Mouse (Mus musculus) ovary, adult 18-20 months (tissue): ENCODE measurements around the gene Cd59a.
"Not testable (repeated sequence)": the region's sequence is repeated elsewhere in the genome, so short reads cannot be mapped to it uniquely, and the experiment has no call there.

ENCODE experiments used
- DNase-seq: peaks from one replicate; pipeline ENCODE4 v3.0.0; 2022; ENCODE audit warnings: low spot score, mixed read lengths

Gene Cd59a

DNA sequence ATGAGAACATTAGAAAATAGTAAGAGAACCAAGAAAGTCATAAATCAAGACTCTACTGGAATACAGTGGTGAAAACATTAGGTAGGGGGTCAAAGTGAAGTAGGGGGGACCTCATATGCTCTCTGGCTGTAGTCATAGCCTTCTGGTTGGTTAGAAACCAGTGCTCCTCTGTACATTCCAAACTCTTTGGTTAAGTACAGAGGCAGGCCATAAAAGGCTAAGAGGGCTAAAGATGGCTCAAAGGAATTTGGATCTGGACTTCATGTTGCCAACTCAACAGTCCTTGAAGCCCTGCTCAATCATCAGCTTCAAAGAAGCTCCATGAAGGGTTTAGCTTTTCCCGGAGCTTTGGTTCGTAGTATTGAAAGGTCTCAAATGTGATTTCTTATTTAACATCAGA, 13.4 kb downstream of the Cd59a start:
- not testable (repeated sequence) for DNase-seq

DNA sequence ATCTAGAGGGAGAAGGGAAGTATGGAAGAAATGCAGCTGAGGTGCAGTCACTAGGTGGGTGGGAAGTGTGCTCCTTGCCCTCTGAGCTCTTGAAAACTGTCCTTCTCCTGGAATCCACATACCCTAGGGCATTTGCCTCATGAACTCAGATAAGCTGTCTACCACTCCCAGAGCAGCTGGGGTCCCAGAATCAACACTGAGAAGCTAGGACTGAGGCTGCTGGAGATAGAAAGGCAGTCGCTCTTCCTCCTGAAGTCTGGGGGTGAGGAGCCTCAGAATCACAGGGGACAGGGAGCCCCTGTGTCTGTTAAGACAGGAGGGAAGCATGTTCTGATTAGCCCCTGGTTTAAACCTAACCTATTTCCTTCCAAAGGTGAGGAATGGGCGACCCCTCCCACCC, 13.9 kb downstream of the Cd59a start:
- no peak for DNase-seq

DNA sequence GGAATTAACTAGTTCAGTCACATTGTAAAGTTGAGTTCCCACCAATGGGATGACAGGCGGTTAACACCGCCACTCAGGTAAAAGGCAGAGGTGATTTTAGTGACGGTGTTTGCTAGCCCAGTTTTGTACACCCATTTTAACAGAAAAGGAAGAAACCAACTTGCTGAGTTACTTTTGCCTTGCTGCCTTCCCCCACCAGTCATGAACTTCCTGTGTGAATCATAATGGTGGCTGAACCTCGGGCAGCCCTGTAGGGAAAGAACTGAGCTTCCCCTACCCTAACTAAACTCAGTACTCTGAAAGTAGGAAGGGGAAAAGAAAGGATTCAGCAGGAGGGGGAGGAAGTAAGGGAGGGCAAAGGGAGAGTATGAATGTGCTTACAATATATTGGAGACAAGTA, 14.4 kb downstream of the Cd59a start:
- DNase-seq, result no peak

GRCm38 (mm10) chr2:104111170-104111797, 15.7 kb downstream of the Cd59a start:
- not testable (repeated sequence) for DNase-seq

GRCm38 (mm10) chr2:104113563-104113962, 18.0 kb downstream of the Cd59a start:
- not testable (repeated sequence) for DNase-seq

DNA sequence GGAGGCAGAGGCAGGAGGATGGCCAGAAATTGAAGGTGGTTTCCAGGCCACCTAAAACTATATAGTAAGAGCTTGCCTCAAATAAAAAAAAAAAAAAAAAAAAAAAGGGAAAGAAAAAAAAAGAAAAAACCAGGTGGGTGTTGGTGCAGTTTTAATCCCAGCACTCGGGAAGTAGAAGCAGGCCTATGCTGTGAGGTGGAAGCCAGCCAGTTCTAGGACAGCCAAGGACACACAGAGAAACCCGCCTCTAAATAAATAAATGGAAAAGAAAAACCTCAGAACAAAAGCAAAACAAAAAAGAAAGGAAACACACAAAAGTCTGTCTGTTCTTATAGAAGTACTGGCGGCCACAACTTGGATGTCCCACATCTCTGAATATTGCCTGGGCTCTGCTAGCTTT, 19.3 kb downstream of the Cd59a start:
- no peak for DNase-seq

DNA sequence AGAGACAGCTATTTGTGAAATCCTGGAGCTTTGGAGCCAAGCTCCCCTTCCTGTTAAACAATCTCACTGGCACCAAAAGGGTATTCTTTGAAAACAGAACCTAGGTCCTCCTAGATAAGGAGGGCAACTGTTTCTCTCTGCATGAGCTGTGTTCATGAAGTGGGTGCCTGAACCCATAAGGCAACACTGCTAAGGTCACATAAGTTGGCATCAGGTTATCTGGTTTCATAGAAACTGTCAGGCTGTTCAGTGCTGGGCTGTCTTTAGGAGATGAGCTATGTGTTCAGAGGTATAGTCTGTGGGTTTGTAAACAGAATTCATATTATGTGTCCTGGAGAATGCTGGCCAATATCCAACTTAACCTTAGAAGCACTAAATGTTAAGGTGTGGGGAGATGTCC, 21.6 kb downstream of the Cd59a start:
- not testable (repeated sequence) for DNase-seq

GRCm38 (mm10) chr2:104119097-104119496, 23.5 kb downstream of the Cd59a start:
- DNase-seq, result no peak

GRCm38 (mm10) chr2:104120312-104120711, 24.7 kb downstream of the Cd59a start:
- no peak for DNase-seq

GRCm38 (mm10) chr2:104121681-104122504, 26.3 kb downstream of the Cd59a start:
- DNase-seq, result no peak

- DNase-seq, result peak; percentile 91
These were observed 27.1 kb downstream of the Cd59a start, which contains the start of gene A930018P22Rik for GRCm38 (mm10) chr2:104122505-104123378. A930018P22Rik (plus strand) TSS chr2:104122769.

DNA sequence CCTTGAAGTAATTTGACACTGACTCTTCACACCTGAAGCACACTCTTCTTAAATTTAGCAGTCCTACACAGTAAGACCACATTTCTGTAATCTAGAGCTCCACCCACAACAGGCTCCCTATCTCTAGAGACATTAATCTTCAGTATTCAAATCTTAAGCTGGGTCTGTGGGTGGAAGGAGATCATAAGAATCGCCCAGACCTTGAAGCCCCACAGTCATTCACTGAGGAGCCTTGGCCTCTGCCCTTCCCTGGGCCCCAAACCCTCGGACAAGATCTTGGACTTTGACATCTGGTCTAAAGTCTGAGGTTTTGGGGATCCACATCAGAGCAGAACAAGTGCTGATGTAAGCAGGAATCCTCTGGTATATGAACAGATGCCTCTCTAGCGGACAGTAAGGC, 27.9 kb downstream of the Cd59a start:
- no peak for DNase-seq

- DNase-seq, result no peak
These were observed 28.5 kb downstream of the Cd59a start for GRCm38 (mm10) chr2:104124071-104124470.

DNA sequence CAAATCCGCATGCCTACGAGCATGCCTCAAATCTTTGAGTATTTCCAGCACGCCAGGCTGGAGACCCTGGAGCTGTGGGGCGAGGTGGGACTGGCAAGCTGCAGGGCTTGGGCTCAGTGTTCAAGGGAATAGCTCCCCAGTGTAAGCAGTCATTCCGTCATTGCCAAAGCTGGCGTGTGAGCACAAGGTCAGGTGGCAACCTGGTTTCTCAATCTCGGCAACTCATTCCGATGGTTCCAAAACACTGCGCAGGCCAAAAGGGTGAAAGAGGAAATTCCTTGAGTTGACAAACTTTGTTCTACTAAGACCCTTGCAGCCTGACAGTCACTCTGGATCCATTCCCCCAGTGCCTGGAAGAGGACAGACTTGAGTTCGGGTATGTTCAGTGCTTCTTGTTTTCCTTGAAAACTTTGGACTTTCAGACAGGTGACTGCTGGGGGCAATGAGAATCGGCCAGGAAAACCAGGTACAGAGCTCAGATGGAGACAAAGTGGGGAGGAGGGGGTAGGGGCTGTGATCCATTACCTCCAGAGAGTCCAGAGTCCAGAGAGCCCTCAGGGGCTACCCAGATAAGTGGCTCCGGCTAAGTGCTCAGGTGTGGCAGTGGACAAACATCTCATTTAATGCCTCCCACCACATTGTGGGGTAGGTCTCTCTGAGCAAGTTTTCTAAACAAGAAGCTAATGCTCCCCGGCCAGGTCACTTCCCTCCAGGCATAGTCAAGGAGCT, 33.4 kb downstream of the Cd59a start:
- no peak for DNase-seq

DNA sequence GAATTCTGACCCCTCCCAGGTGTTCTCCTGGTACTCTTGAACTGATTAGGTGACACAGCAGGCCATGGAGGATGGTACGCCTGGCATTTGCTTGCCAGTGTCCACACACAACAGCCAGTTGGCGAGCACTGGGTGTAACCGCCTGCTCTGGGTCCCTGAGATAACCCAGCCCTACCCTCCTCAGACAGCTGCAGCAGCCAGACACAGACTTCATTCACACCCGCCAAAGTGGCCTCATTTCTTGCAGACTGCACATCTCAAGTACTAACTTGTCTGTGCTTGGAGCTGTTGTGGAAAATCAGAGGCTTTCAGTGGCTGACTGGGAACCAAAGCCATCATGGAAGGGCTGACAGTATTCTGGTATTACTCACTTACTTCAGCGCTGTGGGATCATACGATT, 34.6 kb downstream of the Cd59a start:
- DNase-seq, result no peak

- DNase-seq, result no peak
These were observed 35.4 kb downstream of the Cd59a start for GRCm38 (mm10) chr2:104130969-104131368.

GRCm38 (mm10) chr2:104132266-104132859, 36.8 kb downstream of the Cd59a start:
- no peak for DNase-seq

- no peak for DNase-seq
These were observed 37.6 kb downstream of the Cd59a start for GRCm38 (mm10) chr2:104133042-104133810.

DNA sequence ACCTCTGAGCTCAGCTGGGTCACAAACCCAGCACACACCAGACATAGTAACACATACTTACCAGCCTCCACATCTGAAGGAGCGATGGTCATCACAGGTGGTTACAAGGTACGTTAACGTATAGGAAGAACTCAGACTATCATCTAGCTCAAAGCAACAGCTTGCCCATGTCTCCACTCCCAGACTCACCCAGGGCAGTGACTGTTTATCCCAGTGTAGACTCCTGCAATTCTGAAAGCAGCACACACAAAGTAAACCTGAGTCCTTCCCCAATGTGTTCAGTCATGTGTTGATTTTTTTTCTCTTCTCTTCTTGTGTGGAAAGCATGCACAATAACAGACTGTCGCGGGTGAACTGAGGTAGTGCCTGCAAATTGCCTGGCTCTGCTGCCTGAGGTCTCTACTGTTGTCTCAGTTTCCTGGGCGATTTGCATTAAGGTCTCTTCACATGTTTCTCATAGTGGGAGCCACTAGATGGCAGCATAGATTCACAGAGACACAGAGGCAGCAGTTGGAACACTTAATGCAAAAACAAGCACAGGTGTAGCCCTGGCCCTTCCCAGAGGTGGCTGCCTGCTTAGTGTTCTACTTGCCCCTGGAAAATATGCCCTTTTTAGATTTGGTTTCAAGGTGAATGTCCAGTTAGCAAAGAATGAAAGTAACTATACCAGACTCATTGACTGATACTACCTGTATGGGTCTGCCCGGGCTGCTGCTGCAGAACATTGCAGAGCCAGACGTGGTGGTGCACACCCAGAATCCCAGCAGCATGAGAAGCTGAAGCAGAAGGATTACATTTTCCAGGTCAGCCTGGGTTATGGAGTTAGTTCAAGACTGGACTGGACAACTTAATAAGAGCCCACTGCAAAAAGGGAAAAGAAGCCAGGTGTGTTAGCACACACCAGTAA, 38.8 kb downstream of the Cd59a start:
- no peak for DNase-seq

DNA sequence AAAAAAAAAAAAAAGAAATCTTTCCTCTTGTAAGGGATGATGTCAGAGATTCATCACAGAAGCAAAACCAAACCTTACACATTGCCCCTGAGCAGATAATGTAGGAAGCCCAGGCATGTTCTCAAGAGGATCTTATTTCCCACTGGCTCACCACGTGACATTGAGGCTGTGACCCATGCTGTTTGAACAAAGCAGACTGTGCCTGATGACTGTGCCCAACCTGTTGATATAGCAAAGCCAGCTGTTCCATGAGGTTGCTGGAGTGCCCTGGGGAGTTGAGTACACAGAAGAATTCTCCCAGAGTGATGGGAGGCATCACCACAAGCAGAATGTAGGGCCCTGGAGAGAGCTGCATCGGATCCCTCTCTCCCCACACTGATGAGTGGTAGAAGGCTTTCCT, 40.3 kb downstream of the Cd59a start:
- DNase-seq, result no peak
